Mouse (Mus musculus) frontal cortex, adult (tissue): ENCODE measurements around the gene Map3k13.

Experiments used
- ATAC-seq: cut with Nextera tagmentation; 2 replicates; pipeline ENCODE4 v1.9.2; 2017; ENCODE audit warnings: mild to moderate bottlenecking, moderate library complexity, mixed read lengths; ENCODE audit not compliant: low TSS enrichment

Gene Map3k13

GRCm38 (mm10) chr16:21852374-21852773 lies 58.2 kb downstream of the Map3k13 start:
- ATAC-seq: no peak

GRCm38 (mm10) chr16:21853446-21853941 lies 59.3 kb downstream of the Map3k13 start:
- ATAC-seq: peak; percentile 21; the same call in 1 of the 2 replicates

- peak; percentile 53 for ATAC-seq
These were observed 60.6 kb downstream of the Map3k13 start for GRCm38 (mm10) chr16:21854589-21855284.

DNA sequence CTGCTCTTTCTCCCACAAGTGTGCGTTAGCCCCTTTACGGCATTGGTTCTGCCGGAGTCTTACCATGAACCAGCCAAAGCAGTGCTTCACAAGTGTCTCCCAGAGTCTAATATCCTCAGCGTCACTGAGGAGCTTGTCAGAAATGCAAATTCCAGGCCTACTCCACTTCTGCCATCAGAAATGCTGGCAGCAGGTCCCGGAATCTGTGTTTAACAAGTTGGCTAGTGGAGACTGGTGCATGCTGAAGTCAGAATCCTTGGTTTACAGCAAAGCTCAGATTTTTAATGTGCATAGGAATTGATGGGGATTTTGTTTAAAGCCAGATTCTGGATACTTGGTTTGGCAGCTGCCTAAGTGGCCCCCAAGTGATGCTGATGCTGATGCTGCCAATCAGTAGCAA lies 62.0 kb downstream of the Map3k13 start:
- peak; percentile 79 for ATAC-seq

- ATAC-seq: no peak
These were observed 63.0 kb downstream of the Map3k13 start for GRCm38 (mm10) chr16:21857126-21857644.

DNA sequence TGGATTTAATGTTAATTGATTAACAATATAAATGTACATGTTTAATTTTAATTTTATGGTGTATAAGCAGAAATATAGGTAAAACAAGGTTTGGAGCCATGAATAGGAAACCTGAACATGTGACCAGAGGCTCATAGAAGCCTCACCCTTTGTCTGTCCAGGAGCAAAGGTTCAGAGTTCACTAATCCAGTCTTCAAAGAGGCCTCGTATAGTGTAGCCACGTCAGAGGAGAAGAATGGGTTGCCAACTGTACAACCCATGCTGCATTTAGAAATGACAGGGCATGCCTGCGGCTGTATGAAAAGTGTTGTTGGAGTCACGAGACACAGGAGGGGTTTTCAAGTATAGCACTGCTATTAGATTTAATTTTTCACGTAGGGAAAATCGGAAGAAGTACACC lies 64.0 kb downstream of the Map3k13 start:
- no peak for ATAC-seq

DNA sequence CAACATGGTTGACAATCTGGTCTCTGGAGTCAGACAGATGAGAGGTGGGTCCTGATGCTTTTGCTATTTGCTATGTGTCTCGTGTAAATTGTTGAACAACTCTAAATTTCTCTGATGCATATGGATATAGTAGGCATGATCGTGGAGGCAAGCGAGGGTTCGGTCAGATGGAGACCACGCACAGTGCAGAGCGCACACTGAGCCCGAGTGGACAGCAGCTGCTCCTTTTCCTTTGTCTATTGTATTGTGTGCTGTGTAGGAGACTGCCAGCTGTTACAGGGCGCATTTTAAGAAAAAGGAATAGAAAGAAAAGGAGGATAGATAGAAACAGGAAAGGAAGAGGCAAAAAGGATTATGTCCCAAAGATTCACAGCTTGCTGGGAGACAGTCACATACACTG lies 64.7 kb downstream of the Map3k13 start:
- no peak for ATAC-seq

- no peak for ATAC-seq
These were observed 68.3 kb downstream of the Map3k13 start for GRCm38 (mm10) chr16:21862448-21862847.

DNA sequence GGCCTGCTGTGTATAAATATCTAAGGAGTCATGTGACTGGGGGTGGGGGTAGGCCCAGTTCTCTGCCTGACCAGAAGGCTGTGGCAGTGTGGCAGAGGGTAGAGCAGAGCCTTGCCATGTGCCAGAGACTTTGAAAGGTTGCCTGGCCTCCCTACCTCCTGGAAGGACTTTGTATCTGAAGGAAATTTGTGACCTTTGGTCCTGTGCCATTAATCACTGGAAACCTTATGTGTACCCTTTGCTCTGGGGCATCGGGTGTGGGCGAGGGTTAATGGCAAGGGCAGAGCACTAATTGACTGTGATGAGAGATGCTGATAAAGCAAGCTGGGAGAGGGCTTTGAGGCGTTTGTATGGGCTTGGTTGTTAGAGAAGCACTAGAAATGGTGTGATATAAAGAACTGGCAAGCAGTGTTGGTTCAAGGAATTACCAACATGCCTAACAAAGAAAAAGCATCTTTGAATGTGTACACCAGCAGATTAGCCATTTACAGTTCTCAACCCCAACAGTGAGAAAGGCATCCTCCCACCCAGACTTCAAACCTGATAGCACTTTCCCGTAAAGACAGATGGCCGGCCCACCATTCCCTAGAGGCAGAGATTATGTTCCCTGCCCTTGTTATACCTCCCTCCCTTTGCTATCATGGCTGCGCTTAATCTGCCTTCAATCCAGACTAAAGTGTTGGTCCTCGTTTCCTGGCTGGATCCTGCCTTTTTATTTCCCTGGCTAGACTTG lies 71.3 kb downstream of the Map3k13 start:
- ATAC-seq: peak; percentile 34; the same call in 1 of the 2 replicates

GRCm38 (mm10) chr16:21865983-21866575 lies 71.9 kb downstream of the Map3k13 start:
- 0 out of 2 replicates have a peak, but pooled peaks have one; percentile 6 for ATAC-seq

GRCm38 (mm10) chr16:21867727-21868126 lies 73.6 kb downstream of the Map3k13 start:
- no peak for ATAC-seq

- ATAC-seq: no peak
These were observed 74.5 kb downstream of the Map3k13 start for GRCm38 (mm10) chr16:21868651-21869050.

GRCm38 (mm10) chr16:21869879-21870278 lies 75.7 kb downstream of the Map3k13 start:
- ATAC-seq: no peak

DNA sequence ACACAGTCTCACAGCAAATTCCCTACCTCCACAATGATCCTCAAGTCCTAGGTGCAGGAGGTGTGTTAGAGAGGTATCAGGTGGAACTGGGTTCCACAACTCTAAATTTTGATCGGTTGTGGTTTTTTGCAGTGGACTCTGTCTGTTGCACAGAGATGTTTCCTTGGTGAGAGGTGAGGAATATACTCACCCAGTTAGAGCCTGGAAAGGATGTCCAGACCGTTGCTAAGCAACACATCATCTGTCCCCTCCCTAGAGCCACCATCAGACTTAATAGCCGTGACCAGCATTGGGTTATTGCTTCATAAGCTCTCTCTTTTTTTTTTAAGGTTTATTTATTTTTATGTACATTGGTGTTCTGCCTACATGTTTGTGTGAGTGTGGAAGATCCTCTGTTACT lies 83.6 kb downstream of the Map3k13 start:
- no peak for ATAC-seq

DNA sequence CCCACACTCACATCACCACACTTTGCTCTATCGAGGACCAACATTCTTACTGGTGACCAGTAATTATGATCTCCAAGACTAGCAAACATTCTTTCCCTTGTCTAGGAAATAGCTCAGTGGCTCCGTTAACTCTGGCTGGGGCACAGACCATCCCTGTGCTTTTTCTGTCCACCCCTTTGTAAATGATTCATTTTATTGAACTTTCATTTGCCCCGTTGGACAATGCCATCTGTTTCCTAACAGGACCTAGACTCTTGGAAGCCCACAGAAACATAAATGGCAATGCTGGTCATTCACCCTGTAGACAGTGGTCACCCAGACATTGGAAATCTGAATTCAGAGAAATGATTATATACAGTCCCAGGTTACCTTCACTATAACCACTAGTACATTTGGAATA lies 84.7 kb downstream of the Map3k13 start:
- no peak for ATAC-seq

DNA sequence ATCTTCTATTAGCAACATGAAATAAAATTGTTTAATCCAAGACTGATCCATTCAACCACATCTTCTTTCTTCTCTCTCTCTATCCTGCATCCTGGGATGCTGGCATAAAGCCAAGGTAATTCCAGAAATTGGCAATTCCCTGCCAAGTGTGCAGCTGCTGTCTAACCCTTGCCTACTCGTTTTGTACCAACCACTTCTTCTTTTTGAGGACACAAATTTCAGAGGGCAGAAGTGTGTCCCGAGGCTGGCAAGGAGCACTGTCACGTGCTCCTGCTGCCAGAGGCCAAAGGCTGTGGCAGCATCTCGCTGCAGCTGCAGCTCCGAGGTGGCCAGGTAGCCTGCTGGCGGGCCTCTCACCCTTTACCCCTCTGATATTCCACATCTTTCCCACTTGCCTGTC lies 87.0 kb downstream of the Map3k13 start:
- 0 out of 2 replicates have a peak, but pooled peaks have one; percentile 26 for ATAC-seq

- peak; percentile 77 for ATAC-seq
These were observed 87.6 kb downstream of the Map3k13 start for GRCm38 (mm10) chr16:21881582-21882259.

DNA sequence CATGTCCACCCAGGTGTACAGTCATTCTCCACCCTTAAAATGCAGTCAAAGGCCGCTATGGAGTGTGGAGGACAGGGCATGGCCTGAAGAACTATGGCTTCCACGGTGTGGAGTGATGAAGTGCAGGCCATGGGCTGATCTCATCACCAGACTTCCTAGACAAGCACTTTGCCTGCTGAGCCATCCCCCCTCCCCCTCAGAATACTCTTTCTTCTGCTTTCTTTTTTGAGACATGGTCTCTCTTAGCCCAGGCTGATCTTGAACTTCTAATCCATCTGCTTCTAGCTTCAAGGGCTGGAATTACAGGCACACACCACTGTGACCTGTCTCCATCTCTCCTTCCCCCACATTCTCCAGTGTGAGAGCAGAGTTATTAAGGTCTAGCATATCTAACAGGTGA lies 93.5 kb downstream of the Map3k13 start:
- ATAC-seq: no peak

DNA sequence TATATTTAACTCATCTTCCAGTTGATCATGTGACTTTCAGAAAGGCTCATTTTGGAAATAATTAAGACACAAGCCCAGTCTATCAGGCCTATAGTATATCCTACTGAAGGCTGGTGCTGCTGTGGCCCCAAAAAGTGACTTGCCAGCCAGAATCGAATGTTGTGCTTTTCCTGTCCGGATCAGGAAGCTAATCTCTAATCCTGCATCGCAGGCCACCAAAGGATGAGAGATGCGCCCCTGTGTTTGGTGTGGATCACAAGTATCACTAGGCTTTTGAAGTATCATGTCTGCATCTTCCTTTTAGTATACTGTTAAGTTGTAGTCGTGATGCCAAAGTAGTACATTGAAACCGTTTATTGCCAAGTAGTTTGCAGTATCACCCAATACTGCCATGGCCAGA lies 99.7 kb downstream of the Map3k13 start:
- no peak for ATAC-seq

DNA sequence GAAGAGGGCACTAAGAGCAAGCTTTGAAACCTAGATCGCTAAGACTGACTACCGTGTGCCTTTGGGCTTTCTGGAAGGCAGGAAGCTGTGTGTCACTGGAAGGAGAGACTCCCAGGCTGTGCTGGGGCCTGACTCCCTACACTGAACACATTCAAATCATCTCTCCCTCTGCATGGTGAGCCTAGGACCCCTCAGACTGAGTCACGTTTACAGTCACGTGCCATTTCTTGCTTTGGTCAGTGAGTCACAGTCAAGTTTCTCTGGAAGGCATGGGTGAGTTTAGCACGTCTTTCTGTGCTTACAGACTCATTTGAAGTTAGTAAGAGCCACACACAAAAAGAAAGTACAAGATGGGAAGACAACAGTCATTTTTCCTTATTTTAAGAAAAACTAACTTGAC lies 107.1 kb downstream of the Map3k13 start:
- ATAC-seq: no peak

DNA sequence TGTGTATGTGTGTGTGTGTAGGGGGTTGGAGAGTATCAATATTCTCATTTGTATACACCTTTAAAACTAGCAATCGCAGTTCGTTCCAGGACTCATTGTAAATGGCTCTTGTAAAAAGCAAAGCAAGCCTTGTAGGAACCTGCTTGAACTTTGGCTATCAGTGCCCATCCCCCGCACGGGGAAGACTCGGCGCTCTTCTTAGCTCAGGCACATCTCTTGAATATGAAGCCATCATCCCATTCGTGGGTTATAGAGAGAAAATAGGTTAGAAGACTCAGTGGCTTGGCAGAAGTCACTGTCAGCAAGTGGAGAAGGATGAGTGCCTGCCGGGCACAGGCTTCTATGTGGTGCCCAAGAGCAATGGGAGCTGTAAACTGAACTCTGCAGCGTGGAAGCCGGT lies 110.5 kb downstream of the Map3k13 start:
- no peak for ATAC-seq

DNA sequence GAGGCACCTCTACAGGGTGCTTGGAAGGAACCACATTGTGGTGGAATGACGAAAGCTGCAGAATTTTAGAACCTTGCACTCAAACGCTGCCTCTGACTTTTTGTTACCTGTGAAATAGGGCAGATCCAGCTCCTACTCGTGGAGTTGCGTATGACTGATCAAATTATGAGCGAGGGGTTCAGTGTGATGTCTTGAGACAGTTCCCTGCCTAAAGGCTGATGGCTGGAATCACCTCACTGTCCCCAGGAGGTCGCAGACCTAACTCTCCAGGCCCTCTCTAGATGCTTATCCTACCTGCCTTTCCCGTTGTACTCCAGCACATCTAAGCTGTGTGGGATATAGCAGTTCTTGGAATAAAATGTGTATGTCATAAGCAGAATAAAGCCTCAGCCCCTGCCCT lies 111.8 kb downstream of the Map3k13 start:
- no peak for ATAC-seq
